Mouse (Mus musculus) spleen, postnatal 14 days (tissue): ENCODE results near the gene 3110040M04Rik.
A peak's percentile ranks its signal among the peaks of the same experiment; 100 is the strongest.
"Not testable (repeated sequence)": the region's sequence is repeated elsewhere in the genome, so short reads cannot be mapped to it uniquely, and the experiment has no call there.

Source experiments
- DNase-seq, 2 experiments: peaks; one replicate each; pipeline ENCODE4 v3.0.0; 2021 to 2022; ENCODE audit warnings: low spot score in 2 of 2

The 3110040M04Rik gene

DNA sequence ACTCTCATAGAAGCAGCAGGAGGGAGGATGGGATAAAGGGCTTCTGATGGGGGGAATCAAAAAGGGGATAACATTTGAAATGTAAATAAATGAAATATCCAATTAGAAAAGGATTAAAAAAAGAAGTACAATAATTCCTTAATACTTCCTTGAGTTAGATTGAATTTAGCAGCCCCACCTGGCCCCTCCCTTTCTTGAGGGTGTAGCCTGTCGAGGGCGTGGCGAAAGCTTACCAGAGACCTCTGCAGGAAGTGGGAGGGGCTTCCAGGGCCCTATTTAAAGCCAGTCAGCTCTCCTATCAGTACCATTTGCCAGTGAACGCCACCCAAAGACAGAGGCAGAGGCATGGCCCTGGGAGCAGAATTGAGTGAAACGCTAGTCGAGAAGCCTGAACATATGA, at the start of gene 3110040M04Rik:
Gene 3110040M04Rik (plus strand): TSS at position 304 of the 400 bp plus-strand sequence.
- not testable (repeated sequence) for DNase-seq

DNA sequence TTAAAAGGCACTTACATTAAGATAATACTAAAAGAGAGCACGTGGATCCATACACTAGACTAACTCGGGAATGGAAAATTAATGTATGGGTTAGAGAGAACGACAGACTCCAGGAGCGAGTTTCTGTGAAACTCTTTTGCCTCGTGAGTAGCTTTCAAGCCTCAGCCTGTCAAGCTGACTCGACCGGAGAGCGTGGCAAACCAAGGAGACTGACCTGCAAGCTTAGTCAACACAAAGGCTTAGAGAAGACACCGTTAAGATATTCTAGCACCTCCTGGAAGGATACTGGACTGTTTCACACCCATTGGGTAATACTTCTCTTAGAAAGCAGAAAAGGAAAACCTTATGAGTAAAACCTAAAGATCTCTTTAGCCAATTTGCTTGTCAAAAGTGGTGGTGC, 49.8 kb upstream of the 3110040M04Rik start:
- DNase-seq, result not testable (repeated sequence)

DNA sequence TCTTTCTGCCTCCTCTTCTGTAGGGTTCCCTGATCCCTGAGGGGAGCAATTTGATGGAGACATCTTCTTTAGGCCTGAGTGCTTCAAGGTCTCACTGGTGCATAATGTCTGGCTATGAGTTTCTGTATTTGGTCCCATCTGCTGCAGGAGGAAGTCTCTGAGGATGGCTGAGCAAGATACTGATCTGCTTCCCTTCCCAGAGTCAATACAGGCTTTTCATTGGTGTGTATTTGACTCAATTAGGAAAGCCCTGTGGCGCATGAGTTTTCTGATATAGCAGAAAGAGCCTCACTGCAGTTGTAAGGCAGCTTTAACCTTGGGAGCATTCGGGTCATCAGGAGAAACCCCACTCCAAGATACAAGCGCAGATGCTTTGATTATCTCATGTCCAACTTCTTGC, 47.8 kb upstream of the 3110040M04Rik start:
- no peak for DNase-seq

DNA sequence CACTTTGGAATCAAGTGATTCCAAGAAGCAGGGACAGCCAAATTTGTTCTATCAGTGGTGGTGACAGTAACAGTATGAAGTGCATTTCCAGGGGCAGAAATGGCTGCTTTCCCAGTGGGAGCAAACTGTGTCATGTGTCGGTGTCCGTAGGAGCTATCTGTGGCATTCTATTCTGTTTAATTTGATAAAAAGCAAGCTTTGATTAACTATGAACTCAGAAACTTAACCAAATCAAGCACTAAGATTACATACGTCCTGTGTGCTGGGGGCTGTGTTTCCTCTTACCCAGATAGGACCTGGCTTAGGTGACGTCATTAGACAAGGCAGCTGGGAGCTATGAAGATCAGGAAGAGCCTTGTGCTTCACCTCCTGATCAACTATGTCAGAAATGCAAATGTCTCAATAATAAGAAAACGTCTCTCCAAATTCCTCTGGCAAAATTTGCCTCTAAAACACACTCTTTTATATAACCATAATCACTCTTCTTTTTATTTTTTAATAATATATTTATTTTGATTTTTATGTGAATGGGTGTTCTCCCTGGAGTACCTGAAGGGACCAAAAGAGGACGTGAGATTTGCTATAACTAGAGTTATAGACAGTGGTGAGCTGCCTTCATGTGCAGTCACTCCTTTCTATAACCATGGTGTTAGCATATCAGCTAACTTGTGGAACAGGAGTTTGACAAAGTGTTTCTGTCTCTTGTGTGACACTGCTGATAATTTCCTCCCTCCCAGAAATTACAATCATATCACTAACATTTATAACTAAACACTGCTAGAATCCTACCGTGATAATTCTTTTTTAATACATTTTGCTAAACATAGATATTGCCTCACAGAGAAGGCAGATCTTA, 46.9 kb upstream of the 3110040M04Rik start:
- DNase-seq, result no peak

DNA sequence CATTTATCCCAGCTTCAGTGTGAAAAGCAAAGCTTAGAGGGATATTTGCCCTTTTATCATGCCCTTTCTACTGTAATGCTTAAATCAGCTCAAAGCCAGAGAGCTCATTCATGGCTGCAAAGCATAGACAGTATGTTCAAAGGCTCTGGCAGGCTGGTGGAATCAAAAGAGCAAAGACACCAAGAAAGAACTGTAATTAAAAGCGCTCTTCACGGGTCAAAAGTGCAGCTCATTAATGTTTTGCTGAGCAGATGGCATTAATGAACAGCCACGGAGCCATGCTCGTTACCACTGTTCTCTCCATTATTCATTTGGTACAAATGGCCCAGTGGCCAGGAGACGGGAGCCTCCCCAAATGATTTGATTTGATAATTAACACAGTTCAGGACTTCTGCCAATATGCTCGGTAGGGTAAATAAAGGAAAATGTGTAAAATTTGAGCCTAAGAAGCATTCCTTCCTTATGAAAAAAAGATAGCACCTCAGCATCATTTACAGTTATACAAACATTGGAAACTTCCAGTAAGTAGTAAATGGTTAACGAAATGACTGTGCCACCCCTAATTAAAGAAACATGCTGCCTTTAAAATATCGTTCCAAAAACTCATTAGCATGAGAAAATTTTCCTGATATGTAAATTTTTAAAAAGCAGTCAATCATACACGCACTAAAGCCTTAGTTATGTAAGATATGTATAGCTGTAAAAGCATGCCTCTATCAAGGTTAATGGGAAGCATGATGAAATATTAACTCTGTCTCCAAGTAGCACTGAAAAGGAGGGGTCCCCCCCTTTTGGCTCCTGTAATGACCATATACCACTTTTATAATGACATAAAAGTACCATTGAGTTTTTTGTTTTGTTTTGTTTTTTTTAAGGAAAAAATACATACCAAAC, 45.7 kb upstream of the 3110040M04Rik start:
- no peak for DNase-seq

DNA sequence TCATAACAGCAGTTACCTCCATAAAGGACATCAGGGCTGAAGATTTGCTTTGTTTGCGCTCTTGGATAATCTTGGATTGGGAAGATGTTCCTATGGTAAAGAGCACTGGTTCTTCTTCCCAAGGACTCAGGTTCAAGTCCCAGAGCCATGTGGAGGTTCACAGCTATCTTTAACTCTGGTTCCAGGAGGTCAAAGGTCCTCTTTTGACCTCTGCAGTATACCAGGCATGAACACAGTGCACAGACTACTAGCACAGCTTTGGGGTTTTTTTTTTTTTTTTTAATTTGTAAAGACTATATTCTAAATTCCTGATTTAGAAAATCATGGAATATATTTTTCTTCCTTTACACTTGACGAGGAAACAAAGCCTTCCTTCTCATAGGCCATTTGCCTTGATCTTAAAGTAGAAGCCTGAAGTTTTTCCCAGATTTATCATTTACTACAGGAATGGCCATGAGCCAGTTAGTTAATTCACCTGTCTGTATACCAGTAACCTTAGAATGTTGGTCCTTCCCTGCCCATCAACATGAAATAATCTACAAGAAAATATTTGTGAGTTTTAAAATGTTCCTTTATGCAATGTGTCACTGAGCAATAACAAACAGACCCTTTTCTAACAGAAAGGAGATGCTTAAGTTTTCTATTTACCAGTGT, 44.9 kb upstream of the 3110040M04Rik start:
- DNase-seq, result no peak

DNA sequence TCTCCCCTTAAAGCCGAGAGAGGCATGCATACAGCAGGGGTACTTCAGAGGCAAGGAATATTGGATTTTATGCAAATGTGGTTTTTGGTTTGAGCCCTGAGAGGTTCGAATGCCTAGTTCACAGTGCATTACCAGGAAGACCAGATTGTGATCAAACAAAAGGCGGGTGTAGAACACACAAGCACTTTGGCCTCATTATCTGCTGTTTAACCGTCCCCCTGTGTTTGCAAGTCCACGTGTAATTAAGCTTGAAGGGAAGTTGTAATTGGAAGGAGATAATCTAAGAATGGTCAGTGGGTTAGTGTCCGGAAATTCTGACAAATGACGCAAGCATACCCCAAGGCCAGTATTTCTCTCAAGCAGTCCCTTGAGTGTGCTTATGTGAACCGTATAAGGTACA, 37.9 kb upstream of the 3110040M04Rik start:
- no peak for DNase-seq

DNA sequence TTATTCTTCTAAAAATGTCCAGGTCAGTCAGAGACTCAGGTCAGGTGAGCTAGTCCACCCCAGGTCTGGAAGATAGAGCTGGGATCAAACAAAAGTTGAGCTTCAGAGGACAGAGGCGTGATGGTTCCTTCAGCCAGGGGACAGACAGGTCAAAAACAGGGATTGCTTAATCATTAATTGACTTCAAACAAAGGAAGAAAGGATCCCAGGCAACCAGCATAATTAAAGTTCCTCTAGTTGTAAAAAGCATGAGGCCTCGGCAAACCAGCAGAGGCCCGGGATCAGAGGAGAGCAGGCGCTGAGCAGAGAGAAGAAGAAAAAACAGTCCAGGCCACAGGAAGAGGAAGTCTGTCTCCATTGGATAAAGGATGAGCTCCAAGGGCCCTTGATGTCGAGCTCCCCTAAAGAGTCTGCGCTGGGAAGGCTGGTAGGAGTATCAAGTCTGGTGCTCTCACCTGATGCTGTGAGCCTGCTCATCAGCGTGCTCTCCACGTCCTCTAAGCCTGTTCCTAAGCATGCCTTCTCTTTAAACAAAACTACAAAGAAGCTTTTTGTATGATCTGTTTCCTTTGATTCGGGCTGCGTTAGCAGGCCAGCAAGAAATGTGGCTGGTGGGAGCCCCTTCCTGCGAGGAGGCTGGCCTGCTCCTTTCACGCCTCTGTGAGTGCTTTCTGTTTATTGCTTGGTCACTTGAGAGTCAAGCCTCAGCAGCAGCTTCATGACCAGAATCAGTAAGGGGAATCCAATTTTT, 36.4 kb upstream of the 3110040M04Rik start:
- DNase-seq, result no peak

DNA sequence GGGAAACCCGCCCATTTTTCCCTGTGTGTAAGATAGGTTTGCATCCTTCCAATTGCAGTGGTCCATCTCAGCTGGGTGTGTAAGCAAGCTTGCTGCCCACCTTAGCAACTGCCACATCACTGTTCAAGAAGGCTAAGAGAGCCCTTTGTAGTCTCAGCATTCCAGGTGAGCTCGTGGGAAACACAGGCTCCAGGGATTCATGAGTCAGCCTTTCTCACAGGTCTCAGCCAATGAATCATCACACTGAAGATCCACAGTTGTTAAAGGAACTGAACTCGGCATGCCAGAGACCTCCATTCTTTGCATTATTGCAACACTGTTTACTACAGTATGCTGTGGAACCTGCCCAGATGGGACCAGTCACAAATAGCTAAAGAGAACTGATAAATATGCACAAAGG, 35.3 kb upstream of the 3110040M04Rik start:
- no peak for DNase-seq

DNA sequence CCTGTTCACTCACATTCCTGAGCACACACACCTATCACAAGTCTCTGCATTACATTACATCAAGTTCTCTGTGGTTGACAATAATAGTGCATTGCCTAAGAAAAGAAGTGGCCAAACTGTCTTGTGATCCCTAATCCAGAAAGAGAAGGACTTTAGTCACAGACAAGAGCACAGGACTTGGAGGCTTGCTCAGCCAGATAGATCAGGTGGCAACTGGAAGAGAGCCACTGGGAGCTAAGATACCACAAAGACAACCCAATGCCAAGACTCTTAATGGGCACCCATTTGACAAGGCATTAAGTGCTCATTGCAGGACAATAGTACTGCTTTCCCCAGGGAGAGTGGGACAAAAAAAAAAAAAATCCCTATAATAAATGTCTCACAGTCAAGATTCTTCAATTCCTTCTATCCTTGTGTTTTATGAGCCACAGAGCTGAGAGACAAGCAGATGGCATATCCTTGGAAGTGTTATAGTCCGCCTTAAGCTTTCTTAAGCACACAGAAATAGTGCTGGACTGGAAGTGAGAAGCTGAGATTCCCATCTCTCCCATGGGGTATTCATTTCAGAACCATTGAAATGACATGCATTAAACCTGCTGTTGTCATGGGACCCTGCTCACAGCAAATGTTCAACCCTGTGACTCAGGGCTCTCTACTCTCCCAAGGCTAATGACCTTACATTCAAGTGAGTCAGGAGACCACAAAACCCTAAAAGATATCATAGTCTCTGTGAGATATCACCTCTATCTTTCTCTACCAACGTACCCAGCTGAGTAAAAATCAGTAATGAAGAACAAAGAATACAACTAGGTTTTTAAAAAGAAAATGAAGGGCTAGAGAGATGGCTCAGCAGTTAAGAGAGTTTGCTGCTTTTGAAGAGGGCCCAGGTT, 32.1 kb upstream of the 3110040M04Rik start:
- DNase-seq, result no peak

DNA sequence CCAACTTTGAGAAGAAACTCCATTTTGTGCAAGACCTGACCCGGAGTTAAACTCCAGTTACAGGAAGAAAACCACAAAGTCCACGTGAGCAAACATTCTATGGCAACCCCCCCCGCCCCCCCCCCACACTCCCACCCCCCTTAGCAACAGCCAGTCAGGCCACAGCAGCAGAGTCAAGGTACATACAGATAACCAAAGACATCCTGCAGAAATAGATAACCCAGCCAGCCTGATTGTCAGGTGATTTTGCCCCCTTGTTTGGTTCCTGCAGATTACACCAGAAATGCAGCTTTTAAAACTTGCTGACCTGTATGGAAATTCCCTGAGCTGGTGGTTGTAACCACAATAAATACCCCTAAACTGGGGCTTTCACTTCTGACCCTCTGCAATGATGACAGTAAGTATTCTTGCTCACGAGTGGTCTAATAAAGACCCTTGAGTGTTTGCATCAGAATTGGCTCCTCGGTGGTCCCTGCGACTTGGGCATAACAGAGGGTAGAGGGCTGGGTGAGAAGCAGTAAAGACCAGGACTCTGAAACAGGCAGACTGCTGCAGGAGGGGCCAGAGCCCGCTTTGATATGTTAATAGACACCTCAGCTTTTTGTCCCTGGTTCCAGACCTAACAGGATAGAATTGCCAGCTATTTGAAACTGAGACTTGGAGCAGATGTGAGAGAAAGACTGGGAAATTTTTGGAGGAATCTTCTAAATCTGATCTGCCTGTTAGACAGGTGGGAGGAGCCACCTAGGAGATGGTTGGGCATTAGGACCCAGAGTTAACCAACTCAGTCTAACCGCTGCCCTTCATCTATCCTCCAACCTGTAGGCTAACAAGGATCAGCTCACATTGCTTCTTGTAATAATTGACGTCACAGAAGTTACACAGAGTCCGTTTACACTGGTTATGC, 26.6 kb upstream of the 3110040M04Rik start:
- DNase-seq, result peak in 1 of 2 experiments; percentile 3

DNA sequence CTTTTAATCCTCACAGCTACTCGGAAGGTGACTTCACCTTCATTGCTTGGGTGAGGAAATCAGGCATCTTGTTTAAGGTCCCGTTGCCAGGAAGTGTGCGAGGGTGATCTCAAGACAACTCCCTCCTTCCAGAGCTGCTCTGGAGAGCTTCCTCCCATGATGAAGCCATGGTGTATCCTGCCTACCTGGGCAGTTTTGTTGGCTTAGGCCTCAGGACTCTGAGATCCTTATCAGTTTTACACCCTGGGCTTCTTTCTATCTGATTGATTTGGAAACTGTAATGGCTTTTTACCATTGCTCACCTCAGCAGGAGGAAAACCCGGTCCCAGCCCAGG, 26.0 kb upstream of the 3110040M04Rik start:
- no peak for DNase-seq

DNA sequence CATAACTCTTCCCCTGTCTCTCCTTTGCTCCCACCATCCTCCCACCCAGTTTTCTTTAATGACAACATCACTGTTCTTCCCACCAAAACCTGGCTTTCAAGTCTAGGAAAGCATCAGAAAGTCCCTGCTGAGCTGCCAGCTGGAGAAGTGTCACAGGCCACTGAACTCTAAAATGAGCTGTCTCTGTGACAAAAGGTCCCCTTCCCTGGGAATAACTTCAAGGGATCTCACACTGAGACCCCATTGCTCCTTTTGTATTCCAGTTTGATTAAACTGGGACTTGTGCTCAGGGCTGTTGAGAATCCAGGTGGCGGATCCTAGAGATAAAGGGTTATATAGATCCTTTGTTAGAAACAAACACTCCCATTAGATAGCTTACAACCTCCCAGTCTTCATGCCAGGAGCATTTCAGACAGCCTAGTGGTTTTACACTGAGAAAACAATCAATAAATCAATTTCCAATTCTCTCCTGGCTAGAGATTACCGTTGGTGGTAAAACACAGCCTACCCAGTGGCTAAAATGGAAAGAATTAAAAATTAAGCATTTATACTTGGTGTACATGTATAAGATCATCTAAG, 25.3 kb upstream of the 3110040M04Rik start:
- DNase-seq, result no peak

DNA sequence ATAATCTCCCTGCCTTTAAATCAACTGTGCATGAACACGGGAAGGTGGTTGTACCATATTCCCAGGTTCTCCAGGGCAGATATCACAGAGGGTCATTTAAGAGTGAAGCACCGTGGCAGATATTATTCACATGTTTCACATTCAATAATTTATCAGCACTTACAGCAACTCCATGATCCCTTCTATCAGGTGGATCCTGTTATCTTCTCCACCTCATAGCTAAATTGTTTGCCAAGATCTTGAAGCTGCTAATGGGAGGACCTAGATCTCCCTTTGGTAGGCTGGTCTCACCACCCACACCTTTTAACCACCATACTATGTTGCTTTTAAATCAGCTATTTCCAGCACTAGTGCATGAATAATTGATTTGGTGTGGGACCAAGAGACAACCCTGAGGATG, 23.8 kb upstream of the 3110040M04Rik start:
- no peak for DNase-seq

DNA sequence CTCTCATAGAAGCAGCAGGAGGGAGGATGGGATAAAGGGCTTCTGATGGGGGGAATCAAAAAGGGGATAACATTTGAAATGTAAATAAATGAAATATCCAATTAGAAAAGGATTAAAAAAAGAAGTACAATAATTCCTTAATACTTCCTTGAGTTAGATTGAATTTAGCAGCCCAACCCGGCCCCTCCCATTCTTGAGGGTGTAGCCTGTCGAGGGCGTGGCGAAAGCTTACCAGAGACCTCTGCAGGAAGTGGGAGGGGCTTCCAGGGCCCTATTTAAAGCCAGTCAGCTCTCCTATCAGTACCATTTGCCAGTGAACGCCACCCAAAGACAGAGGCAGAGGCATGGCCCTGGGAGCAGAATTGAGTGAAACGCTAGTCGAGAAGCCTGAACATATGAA, 21.7 kb upstream of the 3110040M04Rik start, which contains the start of gene Gm47985:
Gene Gm47985 (plus strand): TSS at position 272 of the 400 bp plus-strand sequence.
- not testable (repeated sequence) for DNase-seq

DNA sequence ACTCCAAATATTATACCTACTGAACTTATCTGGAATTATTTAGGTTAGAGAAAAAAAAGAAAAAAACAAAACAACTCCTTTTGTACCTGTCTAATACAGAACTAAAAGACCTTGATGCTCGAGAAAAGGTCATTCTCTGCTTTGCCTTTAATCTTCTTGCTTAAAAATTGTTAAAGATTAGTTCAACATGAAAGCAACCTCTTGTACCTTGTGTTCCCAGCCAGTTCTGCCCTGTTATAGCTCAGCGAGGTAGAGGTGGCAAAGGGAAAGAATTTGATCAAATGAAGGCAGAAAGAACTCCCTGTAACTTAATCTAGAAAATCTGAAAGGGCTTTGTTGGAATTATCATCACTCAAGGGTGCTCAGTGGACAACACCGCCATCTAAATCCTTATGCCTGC, 17.7 kb upstream of the 3110040M04Rik start:
- DNase-seq, result not testable (repeated sequence)

DNA sequence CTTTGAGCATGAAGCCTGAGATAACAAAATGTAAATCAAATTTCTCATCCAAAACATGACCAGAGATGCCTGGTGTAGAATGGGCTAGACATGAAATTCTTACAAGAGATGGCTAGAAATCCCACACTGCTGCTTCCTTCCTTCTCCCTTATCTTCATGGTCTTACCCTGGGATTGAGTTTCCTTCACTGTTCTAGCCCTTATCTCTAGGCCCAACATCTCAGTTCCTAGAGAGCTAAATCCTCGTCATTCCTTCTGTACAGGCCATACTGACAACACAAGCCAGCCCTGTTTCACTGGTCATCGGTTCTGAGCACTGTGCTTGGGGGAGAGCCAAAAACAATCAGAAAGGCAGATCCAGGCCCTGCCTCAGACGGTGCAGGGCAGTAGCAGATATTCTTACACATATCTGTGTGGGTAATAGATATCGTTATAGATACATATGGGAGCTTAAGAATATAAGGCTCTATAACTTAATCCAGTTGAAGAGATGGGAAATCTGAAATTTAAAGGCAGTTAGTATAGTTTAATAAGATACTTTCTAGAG, 17.0 kb upstream of the 3110040M04Rik start:
- not testable (repeated sequence) for DNase-seq

DNA sequence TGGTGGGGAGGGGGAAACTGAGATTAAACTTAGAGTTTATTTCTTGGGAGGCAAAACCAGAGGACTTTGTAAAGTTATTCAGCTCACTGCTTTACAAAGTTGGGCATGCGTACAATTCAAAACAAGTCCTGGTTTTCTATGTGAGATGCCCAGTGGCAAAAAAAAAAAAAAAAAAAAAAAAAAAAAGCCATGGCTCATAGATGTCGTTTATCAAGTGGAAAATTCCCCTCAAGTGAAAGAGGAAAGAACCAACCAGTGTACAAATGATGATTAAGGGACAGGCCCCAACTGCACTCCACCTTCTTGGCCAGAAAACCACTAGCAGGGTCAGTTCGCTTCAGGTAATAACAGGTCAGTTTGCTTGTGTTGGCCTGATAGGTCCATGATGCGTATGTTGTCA, 15.5 kb upstream of the 3110040M04Rik start:
- DNase-seq, result no peak

DNA sequence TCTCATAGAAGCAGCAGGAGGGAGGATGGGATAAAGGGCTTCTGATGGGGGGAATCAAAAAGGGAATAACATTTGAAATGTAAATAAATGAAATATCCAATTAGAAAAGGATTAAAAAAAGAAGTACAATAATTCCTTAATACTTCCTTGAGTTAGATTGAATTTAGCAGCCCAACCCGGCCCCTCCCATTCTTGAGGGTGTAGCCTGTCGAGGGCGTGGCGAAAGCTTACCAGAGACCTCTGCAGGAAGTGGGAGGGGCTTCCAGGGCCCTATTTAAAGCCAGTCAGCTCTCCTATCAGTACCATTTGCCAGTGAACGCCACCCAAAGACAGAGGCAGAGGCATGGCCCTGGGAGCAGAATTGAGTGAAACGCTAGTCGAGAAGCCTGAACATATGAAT, 11.8 kb upstream of the 3110040M04Rik start, which contains the start of gene Gm8947:
Gene Gm8947 (plus strand): TSS at position 302 of the 400 bp plus-strand sequence.
- not testable (repeated sequence) for DNase-seq
